ENCODE assay signal across 20 mouse cellular contexts in genomic region chr10:77455251-77456010, GRCm38 (mm10). TPM values are rescaled to one million over a fixed set of nuclear protein-coding genes. Genes with fewer than 3 reads are reported as not detected.
DNase-seq lines count a peak whose midpoint lies in the region; ATAC-seq and TF ChIP-seq lines count a peak whose summit lies in the region.
"Had no signal": no experiment of that assay in that cellular context is flagged by ENCODE, and none has a peak within 500 bp of the region (broad histone marks: within the 10 kb centered on the region; RNA-seq: fewer than 3 reads in every experiment).

No protein-coding gene starts in this region.

- 0 out of 2 replicates have a peak overlapping the region, but pooled peaks have one; percentile 29 for H3K9ac ChIP-seq in heart, embryonic 15.5 days
- H3K9ac ChIP-seq: intestine, embryonic 15.5 days; limb, embryonic 12.5 days; midbrain, embryonic 12.5 days had no signal

- TF ChIP-seq CTCF in gastrocnemius, adult 2 months (IDR thresholded peaks at IDR 0.05), result no peak
- no peak for TF ChIP-seq CTCF in layer of hippocampus, adult 2 months (conservative IDR thresholded peaks at IDR 0.05)

- H3K9me3 ChIP-seq in heart, embryonic 15.5 days (replicated peaks), result no peaks in the 10 kb centered on the region
- H3K9me3 ChIP-seq: hindbrain, embryonic 10.5 days; intestine, embryonic 15.5 days; limb, embryonic 12.5 days; midbrain, embryonic 12.5 days had no signal

- WGBS in heart, embryonic 15.5 days, result 54% methylated on average over 14 of the region's 14 CpGs

- H3K4me1 ChIP-seq in brown adipose tissue, adult 24 weeks (ENCODE audit: control insufficient read depth, insufficient read depth, insufficient read length, low read length), result peaks cover 20% of the 10 kb centered on the region
- peaks cover 38% of the 10 kb centered on the region for H3K4me1 ChIP-seq in heart, embryonic 15.5 days (replicated peaks)
- H3K4me1 ChIP-seq: intestine, embryonic 15.5 days; limb, embryonic 12.5 days; midbrain, embryonic 12.5 days had no signal

- no peak for DNase-seq in gastrocnemius, adult 2 months
- no peak for DNase-seq in gastrocnemius, postnatal 4 days (ENCODE audit: low spot score in 2 of 2)
- DNase-seq in lung, postnatal 14 days, result peak; percentile 60
- DNase-seq in right cerebral cortex, postnatal 25 days, result no peak
- no peak for DNase-seq in layer of hippocampus, adult 2 months (ENCODE audit: low spot score in 2 of 2)
- DNase-seq: adrenal gland, adult 8-10 months; B cell, adult 2 months; gastrocnemius, postnatal 10 days; thymus, postnatal 4 days had no signal

- no peaks in the 10 kb centered on the region for H3K27me3 ChIP-seq in heart, embryonic 15.5 days
- H3K27me3 ChIP-seq: intestine, embryonic 15.5 days; midbrain, embryonic 12.5 days; Patski had no signal

- H3K4me2 ChIP-seq in heart, embryonic 15.5 days, result no peak overlapping the region
- H3K4me2 ChIP-seq: intestine, embryonic 15.5 days; limb, embryonic 12.5 days; midbrain, embryonic 12.5 days had no signal

- H3K36me3 ChIP-seq in heart, embryonic 15.5 days, result no peaks in the 10 kb centered on the region
- H3K36me3 ChIP-seq: hindbrain, embryonic 10.5 days; intestine, embryonic 15.5 days; limb, embryonic 12.5 days; midbrain, embryonic 12.5 days had no signal

- ATAC-seq in heart, embryonic 15.5 days (replicated peaks; ENCODE audit: insufficient number of reproducible peaks, insufficient read depth, low FRiP score, low read depth), result peak; percentile 25; the same call in 1 of the 2 replicates
- no peak for ATAC-seq in granulocyte monocyte progenitor cell, adult 5-6 weeks (replicated peaks; ENCODE audit: poor library complexity, severe bottlenecking)
- ATAC-seq: forebrain, embryonic 14.5 days; intestine, embryonic 15.5 days; Patski had no signal

- H3K4me3 ChIP-seq in gastrocnemius, adult 2 months, result no peak overlapping the region
- no peak overlapping the region for H3K4me3 ChIP-seq in brown adipose tissue, adult 24 weeks (ENCODE audit: insufficient read depth, low read depth, low read length)
- H3K4me3 ChIP-seq in heart, embryonic 15.5 days, result no peak overlapping the region
- H3K4me3 ChIP-seq in layer of hippocampus, adult 2 months, result no peak overlapping the region
- H3K4me3 ChIP-seq: hindbrain, embryonic 10.5 days; intestine, embryonic 15.5 days; left cerebral cortex, adult 2 months; limb, embryonic 12.5 days; midbrain, embryonic 12.5 days; myocyte had no signal

- intact Hi-C loops in gastrocnemius, adult 2 months (cut with DNase I), result no loop called here

- H3K27ac ChIP-seq in gastrocnemius, adult 2 months, result peak overlapping the region; percentile 79
- H3K27ac ChIP-seq in brown adipose tissue, adult 24 weeks (replicated peaks; ENCODE audit: low read depth, low read length), result peak overlapping the region; percentile 90
- peak overlapping the region; percentile 92 for H3K27ac ChIP-seq in heart, embryonic 15.5 days
- no peak overlapping the region for H3K27ac ChIP-seq in layer of hippocampus, adult 2 months
- H3K27ac ChIP-seq: hindbrain, embryonic 10.5 days; intestine, embryonic 15.5 days; left cerebral cortex, adult 2 months; limb, embryonic 12.5 days; midbrain, embryonic 12.5 days had no signal

RNA-seq across cellular contexts. Expression of gene Adarb1, which starts 37.4 kb away (rescaled TPM):
- 1 to 10 TPM; 6.6 to 8.9 TPM for total RNA-seq in gastrocnemius, adult 2 months (2021)
- total RNA-seq in gastrocnemius, postnatal 4 days (2021), result 10 to 100 TPM in 1 of 2 experiments, 1 to 10 TPM in 1; 9.7 to 11.4 TPM
- 4.0 and 4.4 TPM in 2 replicates for polyA plus RNA-seq in brown adipose tissue, adult 24 weeks (2012; ENCODE audit: insufficient read depth, insufficient read length, missing spikeins)
- polyA plus RNA-seq in heart, embryonic 15.5 days (2015; fragmentation: Nextera tagmentation; extraction: Ambion mirVana), result 14.0 and 14.8 TPM in 2 replicates
- 1.7 TPM in 1 of 2 replicates, not detected in the other for total RNA-seq in granulocyte monocyte progenitor cell, adult 5-6 weeks (2014; fragmentation: Nextera tagmentation)
- total RNA-seq in granulocyte monocyte progenitor cell, adult 5-6 weeks (2017), result 0.72 and 2.4 TPM in 2 replicates
- total RNA-seq in layer of hippocampus, adult 2 months (2021), result 100 to 1,000 TPM; 110 to 120 TPM

Comparison
In these comparisons a context has a peak if more than half of its experiments do, and no peak if none do; other contexts are left out.
1. RNA of gene Adarb1, which starts 37.4 kb away (total RNA-seq): 110 to 120 TPM in layer of hippocampus, adult 2 months; 9.7 to 11.4 TPM in gastrocnemius, postnatal 4 days, 6.6 to 8.9 TPM in gastrocnemius, adult 2 months and 0.72 to 2.4 TPM in granulocyte monocyte progenitor cell, adult 5-6 weeks; every median in the first group is over 4 times any median in the second.